ENCODE assay signal across 31 mouse cellular contexts in genomic region chr12:40842991-40843390, GRCm38 (mm10).
DNase-seq lines count a peak whose midpoint lies in the region; ATAC-seq and TF ChIP-seq lines count a peak whose summit lies in the region.
"Had no signal": no experiment of that assay in that cellular context is flagged by ENCODE, and none has a peak within 500 bp of the region (broad histone marks: within the 10 kb centered on the region; RNA-seq: fewer than 3 reads in every experiment).

No protein-coding gene starts in this region.

- 79% methylated on average over 5 of the region's 5 CpGs for WGBS in intestine, embryonic 16.5 days
- WGBS in intestine, postnatal 0 days: 82% methylated on average over 5 of the region's 5 CpGs
- 90% methylated on average over 5 of the region's 5 CpGs for WGBS in midbrain, embryonic 16.5 days
- 93% methylated on average over 5 of the region's 5 CpGs for whole genome bisulfite sequencing in midbrain, embryonic 11.5 days
- WGBS in liver, embryonic 14.5 days (ENCODE audit: insufficient replicate concordance): 80% methylated on average over 5 of the region's 5 CpGs

- no peaks in the 10 kb centered on the region for H3K27me3 ChIP-seq in intestine, embryonic 16.5 days (replicated peaks; ENCODE audit: control insufficient read depth, insufficient read depth, low read length)
- no peaks in the 10 kb centered on the region for H3K27me3 ChIP-seq in intestine, postnatal 0 days (replicated peaks; ENCODE audit: control insufficient read depth, insufficient read depth, low read length)
- no peaks in the 10 kb centered on the region for H3K27me3 ChIP-seq in midbrain, embryonic 16.5 days (ENCODE audit: control insufficient read depth, insufficient read depth, low read depth, low read length)
- H3K27me3 ChIP-seq in midbrain, embryonic 11.5 days (ENCODE audit: control insufficient read depth, insufficient read depth, low read length): no peaks in the 10 kb centered on the region
- H3K27me3 ChIP-seq in liver, embryonic 14.5 days (ENCODE audit: control insufficient read depth, insufficient read depth, low read length): no peaks in the 10 kb centered on the region; the same call in none of the 2 replicates
- H3K27me3 ChIP-seq: kidney, embryonic 15.5 days; limb, embryonic 15.5 days; lung, embryonic 15.5 days; neural tube, embryonic 12.5 days had no signal

- H3K36me3 ChIP-seq in intestine, embryonic 16.5 days (ENCODE audit: control insufficient read depth, insufficient read depth, low read length): no peaks in the 10 kb centered on the region
- H3K36me3 ChIP-seq in intestine, postnatal 0 days (ENCODE audit: control insufficient read depth, insufficient read depth): no peaks in the 10 kb centered on the region
- H3K36me3 ChIP-seq in midbrain, embryonic 16.5 days (ENCODE audit: control insufficient read depth, insufficient read depth, low read length): 0 out of 2 replicates have a peak, but pooled peaks cover 2% of the 10 kb centered on the region
- no peaks in the 10 kb centered on the region for H3K36me3 ChIP-seq in midbrain, embryonic 11.5 days (ENCODE audit: control insufficient read depth, insufficient read depth, low read length)
- H3K36me3 ChIP-seq in liver, embryonic 14.5 days (replicated peaks; ENCODE audit: control insufficient read depth, insufficient read depth, low read depth): no peaks in the 10 kb centered on the region
- H3K36me3 ChIP-seq: heart, embryonic 13.5 days; limb, embryonic 10.5 days; midbrain, embryonic 12.5 days; neural tube, embryonic 12.5 days had no signal

- no peak overlapping the region for H3K9ac ChIP-seq in intestine, embryonic 16.5 days (ENCODE audit: low read depth, low read length)
- H3K9ac ChIP-seq in intestine, postnatal 0 days (ENCODE audit: low read depth, low read length): no peak overlapping the region
- H3K9ac ChIP-seq in midbrain, embryonic 16.5 days (ENCODE audit: low read depth, low read length): no peak overlapping the region
- no peak overlapping the region for H3K9ac ChIP-seq in midbrain, embryonic 11.5 days (ENCODE audit: low read length)
- peak overlapping the region; percentile 51 for H3K9ac ChIP-seq in liver, embryonic 14.5 days (replicated peaks)
- H3K9ac ChIP-seq: forebrain, postnatal 0 days; heart, embryonic 13.5 days; hindbrain, embryonic 14.5 days; kidney, embryonic 15.5 days; limb, embryonic 15.5 days; lung, embryonic 15.5 days; midbrain, embryonic 12.5 days; neural tube, embryonic 12.5 days had no signal

- H3K27ac ChIP-seq in intestine, embryonic 16.5 days (ENCODE audit: low read length): no peak overlapping the region
- H3K27ac ChIP-seq in intestine, postnatal 0 days (ENCODE audit: low read depth, low read length): no peak overlapping the region
- H3K27ac ChIP-seq in midbrain, embryonic 16.5 days (ENCODE audit: low read length): no peak overlapping the region
- H3K27ac ChIP-seq in midbrain, embryonic 11.5 days (ENCODE audit: low read depth, low read length): no peak overlapping the region
- peak overlapping the region; percentile 71 for H3K27ac ChIP-seq in liver, embryonic 14.5 days
- H3K27ac ChIP-seq: heart, adult 2 months; heart, embryonic 13.5 days; hindbrain, embryonic 14.5 days; kidney, embryonic 15.5 days; limb, embryonic 10.5 days; limb, embryonic 15.5 days; lung, embryonic 15.5 days; midbrain, embryonic 12.5 days; neural tube, embryonic 12.5 days had no signal

- peaks cover 4% of the 10 kb centered on the region; the same call in 1 of the 2 replicates for H3K4me1 ChIP-seq in intestine, embryonic 16.5 days (ENCODE audit: control insufficient read depth, insufficient read depth, low read length)
- H3K4me1 ChIP-seq in intestine, postnatal 0 days (replicated peaks; ENCODE audit: control insufficient read depth, insufficient read depth, low read length): no peaks in the 10 kb centered on the region
- H3K4me1 ChIP-seq in midbrain, embryonic 16.5 days (ENCODE audit: control insufficient read depth, insufficient read depth, low read length): peaks cover 3% of the 10 kb centered on the region; the same call in 1 of the 2 replicates
- H3K4me1 ChIP-seq in midbrain, embryonic 11.5 days (ENCODE audit: control insufficient read depth, insufficient read depth, low read length): no peaks in the 10 kb centered on the region
- H3K4me1 ChIP-seq in liver, embryonic 14.5 days (replicated peaks; ENCODE audit: control insufficient read depth in 2 of 2, insufficient read depth in 2 of 2, low read length in 1 of 2): peaks cover 23 to 25% of the 10 kb centered on the region in 2 experiments
- H3K4me1 ChIP-seq: kidney, embryonic 15.5 days; limb, embryonic 10.5 days; neural tube, embryonic 12.5 days had no signal

- TF ChIP-seq EP300 in liver, embryonic 14.5 days (IDR thresholded peaks at IDR 0.05; ENCODE audit: low read depth): no peak

- H3K4me3 ChIP-seq in intestine, embryonic 16.5 days (ENCODE audit: low read length): no peak overlapping the region
- no peak overlapping the region for H3K4me3 ChIP-seq in intestine, postnatal 0 days (ENCODE audit: low read depth, low read length)
- no peak overlapping the region for H3K4me3 ChIP-seq in midbrain, embryonic 16.5 days (ENCODE audit: low read depth, low read length)
- no peak overlapping the region for H3K4me3 ChIP-seq in midbrain, embryonic 11.5 days (ENCODE audit: low read depth, low read length)
- no peak overlapping the region for H3K4me3 ChIP-seq in liver, embryonic 14.5 days (ENCODE audit: insufficient read depth in 1 of 2, low read depth in 2 of 2, low read length in 2 of 2)
- H3K4me3 ChIP-seq: heart, adult 2 months; heart, embryonic 13.5 days; kidney, embryonic 15.5 days; limb, embryonic 10.5 days; limb, embryonic 15.5 days; lung, embryonic 15.5 days; midbrain, embryonic 12.5 days; myocyte; neural tube, embryonic 12.5 days had no signal

- intact Hi-C loops in left cerebral cortex, postnatal 14 days (cut with DNase I): loop anchor here (2.0 to 10.0 kb wide), 3 partner anchors 182 to 642 kb away; partner anchors contain the start of gene Immp2l

- no peak for TF ChIP-seq CTCF in intestine, postnatal 0 days (IDR thresholded peaks at IDR 0.05; ENCODE audit: low read depth)
- TF ChIP-seq CTCF in liver, embryonic 14.5 days (IDR thresholded peaks at IDR 0.05; ENCODE audit: low read depth): no peak

- no peak overlapping the region for H3K4me2 ChIP-seq in intestine, embryonic 16.5 days (ENCODE audit: low read depth, low read length)
- no peak overlapping the region for H3K4me2 ChIP-seq in intestine, postnatal 0 days (replicated peaks; ENCODE audit: low read depth)
- no peak overlapping the region for H3K4me2 ChIP-seq in midbrain, embryonic 16.5 days (ENCODE audit: low read length)
- H3K4me2 ChIP-seq in midbrain, embryonic 11.5 days: no peak overlapping the region
- peak overlapping the region; percentile 43 for H3K4me2 ChIP-seq in liver, embryonic 14.5 days (ENCODE audit: low read depth)
- H3K4me2 ChIP-seq: hindbrain, embryonic 14.5 days; kidney, embryonic 15.5 days; limb, embryonic 15.5 days; lung, embryonic 15.5 days; midbrain, embryonic 12.5 days; neural tube, embryonic 12.5 days had no signal

- no peak for DNase-seq in midbrain, embryonic 11.5 days (ENCODE audit: low spot score, missing footprints)
- no peak for DNase-seq in liver, embryonic 14.5 days (ENCODE audit: low read depth in 3 of 3, low spot score in 3 of 3)
- no peak for DNase-seq in kidney, postnatal 36 days
- no peak for DNase-seq in left cerebral cortex, postnatal 14 days (ENCODE audit: low spot score in 2 of 2)
- DNase-seq: adrenal gland, adult 8-10 months; B cell, adult 2 months; cerebellum, adult 2 months; cerebellum, postnatal 14 days; gastrocnemius, postnatal 25 days; heart, adult 2 months; heart, postnatal 10 days; kidney, adult 18-20 months; kidney, postnatal 25 days; layer of hippocampus, postnatal 36 days; right cerebral cortex, adult 18-20 months; spleen, adult 18-20 months; thymus, adult 18-20 months; thymus, postnatal 25 days had no signal

- ATAC-seq in intestine, embryonic 16.5 days: peak; percentile 67
- ATAC-seq in intestine, postnatal 0 days: no peak
- ATAC-seq in midbrain, embryonic 16.5 days: 0 out of 2 replicates have a peak, but pooled peaks have one; percentile 18
- no peak for ATAC-seq in midbrain, embryonic 11.5 days (ENCODE audit: low FRiP score)
- peak; percentile 54; the same call in 1 of the 2 replicates for ATAC-seq in liver, embryonic 14.5 days (ENCODE audit: insufficient read depth)

- H3K9me3 ChIP-seq in intestine, embryonic 16.5 days (ENCODE audit: control insufficient read depth, low read length): no peaks in the 10 kb centered on the region
- H3K9me3 ChIP-seq in intestine, postnatal 0 days (ENCODE audit: control insufficient read depth): no peaks in the 10 kb centered on the region
- H3K9me3 ChIP-seq in midbrain, embryonic 16.5 days (replicated peaks; ENCODE audit: control insufficient read depth, low read length, poor library complexity, severe bottlenecking): no peaks in the 10 kb centered on the region
- no peaks in the 10 kb centered on the region for H3K9me3 ChIP-seq in midbrain, embryonic 11.5 days (ENCODE audit: control insufficient read depth, low read length)
- no peaks in the 10 kb centered on the region for H3K9me3 ChIP-seq in liver, embryonic 14.5 days (ENCODE audit: control insufficient read depth, low read length)
- H3K9me3 ChIP-seq: heart, embryonic 13.5 days; kidney, embryonic 15.5 days; limb, embryonic 10.5 days; limb, embryonic 15.5 days; lung, embryonic 15.5 days; midbrain, embryonic 12.5 days; neural tube, embryonic 12.5 days had no signal

Comparison
In these comparisons a context has a peak if more than half of its experiments do, and no peak if none do; other contexts are left out.
1. ATAC-seq: peak in intestine, embryonic 16.5 days (single experiment), midbrain, embryonic 16.5 days (single experiment) and liver, embryonic 14.5 days (single experiment); none in intestine, postnatal 0 days (single experiment) and midbrain, embryonic 11.5 days (single experiment).